Mouse (Mus musculus) forebrain, embryonic 13.5 days (tissue): Measurements from ENCODE around the gene Gm8453. TPM values are rescaled to one million over a fixed set of nuclear protein-coding genes. Genes with fewer than 3 reads are reported as not detected.
"Not testable (repeated sequence)": the region's sequence is repeated elsewhere in the genome, so short reads cannot be mapped to it uniquely, and the experiment has no call there.

Experiments used
- ATAC-seq: fragments of 200-750 bp; cut with Nextera tagmentation; 2 replicates; pipeline ENCODE4 v1.8.0; 2017
- H3K27ac ChIP-seq: fragments of 300-500 bp; sonication (generic); 2 replicates; pipeline ENCODE4 v1.5.1; 2015; ENCODE audit warnings: inconsistent platforms, mild to moderate bottlenecking, moderate library complexity
- H3K27me3 ChIP-seq: fragments of 300-500 bp; sonication (generic); 2 replicates; pipeline ENCODE4 v1.6.1; 2015; ENCODE audit warnings: mild to moderate bottlenecking, inconsistent platforms
- H3K36me3 ChIP-seq: fragments of 300-500 bp; sonication (generic); 2 replicates; pipeline ENCODE4 v1.6.1; 2015; ENCODE audit warnings: mild to moderate bottlenecking, inconsistent platforms; ENCODE audit not compliant: poor library complexity, severe bottlenecking
- H3K4me1 ChIP-seq: fragments of 300-500 bp; sonication (generic); 2 replicates; pipeline ENCODE4 v1.6.1; 2015; ENCODE audit warnings: inconsistent platforms
- H3K4me2 ChIP-seq: fragments of 300-500 bp; sonication (generic); 2 replicates; pipeline ENCODE4 v1.6.1; 2015; ENCODE audit warnings: inconsistent platforms, mild to moderate bottlenecking, moderate library complexity
- H3K4me3 ChIP-seq: fragments of 300-500 bp; sonication (generic); 2 replicates; pipeline ENCODE4 v1.5.1; 2015; ENCODE audit warnings: mild to moderate bottlenecking, inconsistent platforms
- H3K9ac ChIP-seq: fragments of 300-500 bp; sonication (generic); 2 replicates; pipeline ENCODE4 v1.6.1; 2015; ENCODE audit warnings: mild to moderate bottlenecking, inconsistent platforms
- H3K9me3 ChIP-seq: fragments of 300-500 bp; sonication (generic); replicated peaks from 2 replicates; pipeline ENCODE4 v1.6.1; 2016; ENCODE audit warnings: inconsistent platforms
- WGBS: fragments of 180-500 bp; shearing (Covaris S2); methylation state at CpG from one replicate; pipeline ENCODE4 v1.1.7; 2015; 5-methylcytosine and 5-hydroxymethylcytosine counted together
- polyA plus RNA-seq: library from polyadenylated mRNA; unstranded; fragments of >200 nt; fragmentation: Nextera tagmentation; extraction: Ambion mirVana; gene quantifications from 2 replicates; pipeline ENCODE4 v1.2.1, GENCODE M21; 2015

Gene Gm8453
- not detected in 2 replicates for polyA plus RNA-seq

DNA sequence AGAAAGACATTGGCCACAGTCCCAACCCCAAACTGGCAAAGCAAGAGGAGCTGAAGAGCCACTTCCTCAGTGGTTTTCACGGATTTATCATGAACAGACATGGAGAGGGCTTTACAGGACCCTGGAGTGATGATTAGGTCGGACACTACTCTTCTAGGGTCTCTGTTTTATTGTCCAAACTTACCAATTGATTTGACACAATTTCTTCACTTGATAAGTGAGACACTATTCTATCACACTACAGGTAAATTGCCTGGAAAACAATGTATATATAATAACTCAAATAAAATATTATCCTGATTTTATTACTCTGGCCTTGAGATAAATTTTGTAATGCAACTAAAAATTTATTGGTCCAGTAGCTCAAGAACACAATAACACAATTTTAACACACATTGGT lies at the start of gene Gm8453:
Gm8453 (minus strand) TSS at position 101 of the 400 bp plus-strand sequence.
- not testable (repeated sequence) for H3K9me3 ChIP-seq, H3K4me1 ChIP-seq, H3K36me3 ChIP-seq, H3K27ac ChIP-seq, H3K4me2 ChIP-seq, ATAC-seq, H3K4me3 ChIP-seq, H3K27me3 ChIP-seq, H3K9ac ChIP-seq
- WGBS: 16% methylated on average over 2 of the region's 2 CpGs

DNA sequence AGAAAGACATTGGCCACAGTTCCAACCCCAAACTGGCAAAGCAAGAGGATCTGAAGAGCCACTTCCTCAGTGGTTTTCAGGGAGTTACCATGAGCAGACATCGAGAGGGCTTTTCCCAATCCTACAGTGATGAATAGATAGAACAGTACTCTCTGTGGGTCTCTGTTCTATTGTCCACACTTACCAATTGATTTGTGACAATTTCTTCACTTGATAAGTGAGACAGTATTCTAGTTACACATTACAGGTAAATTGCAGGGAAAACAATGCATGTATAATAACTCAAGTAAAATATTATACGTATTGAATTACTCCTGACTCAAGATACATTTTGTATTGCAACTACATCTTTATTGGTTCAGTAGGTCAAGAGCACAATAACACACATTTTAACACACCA lies 28.1 kb downstream of the Gm8453 start, which contains the start of gene Gm8653:
Gm8653 (minus strand) TSS at position 101 of the 400 bp plus-strand sequence.
- H3K4me1 ChIP-seq, ATAC-seq: not testable (repeated sequence)
- WGBS: no CpG with 5 or more reads among the region's 2 CpGs

DNA sequence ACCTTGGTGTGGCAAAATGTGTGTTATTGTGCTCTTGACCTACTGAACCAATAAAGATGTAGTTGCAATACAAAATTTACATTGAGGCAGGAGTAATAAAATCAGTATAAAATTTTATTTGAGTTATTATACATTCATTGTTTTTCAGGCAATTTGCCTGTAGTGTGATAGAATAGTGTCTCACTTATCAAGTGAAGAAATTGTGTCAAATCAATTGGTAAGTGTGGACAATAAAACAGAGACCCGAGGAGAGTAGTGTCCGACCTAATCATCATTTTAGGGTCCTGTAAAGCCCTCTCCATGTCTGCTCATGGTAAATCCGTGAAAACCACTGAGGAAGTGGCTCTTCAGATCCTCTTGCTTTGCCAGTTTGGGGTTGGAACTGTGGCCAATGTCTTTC lies 40.2 kb downstream of the Gm8453 start, which contains the start of gene Vmn1r143:
Vmn1r143 (plus strand) TSS at position 301 of the 400 bp plus-strand sequence.
- not testable (repeated sequence) for H3K27ac ChIP-seq, H3K4me2 ChIP-seq, H3K27me3 ChIP-seq, H3K36me3 ChIP-seq, H3K4me1 ChIP-seq, H3K9me3 ChIP-seq, H3K9ac ChIP-seq, ATAC-seq, H3K4me3 ChIP-seq
- no CpG with 5 or more reads among the region's 3 CpGs for WGBS

More for the DNA sequence above, 28.1 kb downstream of the Gm8453 start, which contains the start of gene Gm8653:
- H3K27ac ChIP-seq, H3K27me3 ChIP-seq, H3K9ac ChIP-seq, H3K4me3 ChIP-seq, H3K9me3 ChIP-seq, H3K36me3 ChIP-seq, H3K4me2 ChIP-seq: not testable (repeated sequence)

Other genes with a start within 250 kb of the Gm8453 start
- not detected in 2 replicates for gene Vmn1r137, start 234.9 kb downstream of the Gm8453 start, polyA plus RNA-seq
- gene Vmn1r138, start 200.6 kb downstream of the Gm8453 start, polyA plus RNA-seq: not detected in 2 replicates
- not detected in 2 replicates for gene Gm6176, start 173.2 kb downstream of the Gm8453 start, polyA plus RNA-seq
- gene Vmn1r139, start 160.4 kb downstream of the Gm8453 start, polyA plus RNA-seq: not detected in 2 replicates
- not detected in 2 replicates for gene Gm16451, start 111.2 kb downstream of the Gm8453 start, polyA plus RNA-seq
- gene Gm10666, start 94.7 kb downstream of the Gm8453 start, polyA plus RNA-seq: not detected in 2 replicates
- not detected in 2 replicates for gene Vmn1r142, start 65.4 kb downstream of the Gm8453 start, polyA plus RNA-seq
- gene Vmn1r143, start 40.1 kb downstream of the Gm8453 start, polyA plus RNA-seq: not detected in 2 replicates
- not detected in 2 replicates for gene Gm8653, start 28.2 kb downstream of the Gm8453 start, polyA plus RNA-seq
- gene Gm4187, start 100.2 kb upstream of the Gm8453 start, polyA plus RNA-seq: not detected in 2 replicates
- not detected in 2 replicates for gene Gm8660, start 141.6 kb upstream of the Gm8453 start, polyA plus RNA-seq
- gene Vmn1r148, start 184.1 kb upstream of the Gm8453 start, polyA plus RNA-seq: not detected in 2 replicates
- gene Vmn1r149, start 208.7 kb upstream of the Gm8453 start, polyA plus RNA-seq: not detected in 2 replicates
- gene Gm10665, start 234.6 kb upstream of the Gm8453 start, polyA plus RNA-seq: not detected in 2 replicates